Comparison of ENCODE assay signal across 10 mouse cellular contexts in genomic region chr1:69466534-69467275, GRCm38 (mm10).
DNase-seq lines count a peak whose midpoint lies in the region; ATAC-seq lines count a peak whose summit lies in the region.
"Had no signal": no experiment of that assay in that cellular context is flagged by ENCODE, and none has a peak within 500 bp of the region (broad histone marks: within the 10 kb centered on the region; RNA-seq: fewer than 3 reads in every experiment).

No protein-coding gene starts in this region.

- no peaks in the 10 kb centered on the region for H3K9me3 ChIP-seq in forebrain, embryonic 11.5 days (ENCODE audit: control insufficient read depth, low read length)
- no peaks in the 10 kb centered on the region for H3K9me3 ChIP-seq in forebrain, embryonic 12.5 days
- no peaks in the 10 kb centered on the region for H3K9me3 ChIP-seq in kidney, embryonic 16.5 days (ENCODE audit: low read length)
- H3K9me3 ChIP-seq in limb, embryonic 12.5 days: no peaks in the 10 kb centered on the region
- H3K9me3 ChIP-seq: G1E had no signal

- WGBS in forebrain, embryonic 11.5 days: 16% methylated on average over 5 of the region's 5 CpGs
- 12% methylated on average over 5 of the region's 5 CpGs for WGBS in forebrain, embryonic 12.5 days
- WGBS in kidney, embryonic 16.5 days: 12% methylated on average over 5 of the region's 5 CpGs
- 3% methylated on average over 5 of the region's 5 CpGs for WGBS in limb, embryonic 12.5 days

- no peak overlapping the region for H3K4me2 ChIP-seq in forebrain, embryonic 11.5 days (ENCODE audit: low read depth, low read length, severe bottlenecking)
- H3K4me2 ChIP-seq in forebrain, embryonic 12.5 days: no peak overlapping the region
- H3K4me2 ChIP-seq in kidney, embryonic 16.5 days (replicated peaks; ENCODE audit: low read depth, low read length): no peak overlapping the region
- no peak overlapping the region for H3K4me2 ChIP-seq in limb, embryonic 12.5 days

- no peak for DNase-seq in forebrain, embryonic 11.5 days (ENCODE audit: low spot score)
- no peak for DNase-seq in kidney, adult 8-10 months
- DNase-seq in embryo, embryonic 9.5 days (ENCODE audit: extremely low spot score): peak; percentile 29
- DNase-seq in right cerebral cortex, postnatal 14 days: no peak
- DNase-seq in frontal cortex, adult 2 months (ENCODE audit: extremely low spot score in 1 of 2, low spot score in 1 of 2): no peak
- DNase-seq: lung, postnatal 10 days had no signal

- H3K9ac ChIP-seq in forebrain, embryonic 11.5 days (ENCODE audit: low read length): no peak overlapping the region
- no peak overlapping the region for H3K9ac ChIP-seq in forebrain, embryonic 12.5 days
- no peak overlapping the region for H3K9ac ChIP-seq in kidney, embryonic 16.5 days (replicated peaks; ENCODE audit: low read length)
- H3K9ac ChIP-seq in limb, embryonic 12.5 days (replicated peaks): no peak overlapping the region

- ATAC-seq in forebrain, embryonic 11.5 days (replicated peaks; ENCODE audit: low FRiP score): 0 out of 2 replicates have a peak, but pooled peaks have one; percentile 15
- ATAC-seq in forebrain, embryonic 12.5 days (ENCODE audit: low FRiP score): no peak
- ATAC-seq in kidney, embryonic 16.5 days (ENCODE audit: low FRiP score, low TSS enrichment): peak; percentile 69
- peak; percentile 82; the same call in 1 of the 2 replicates for ATAC-seq in limb, embryonic 12.5 days (ENCODE audit: insufficient number of reproducible peaks, insufficient read depth, low FRiP score, low TSS enrichment, low read depth)

- H3K4me3 ChIP-seq in forebrain, embryonic 11.5 days (ENCODE audit: low read depth, low read length): no peak overlapping the region
- H3K4me3 ChIP-seq in forebrain, embryonic 12.5 days (replicated peaks): no peak overlapping the region
- no peak overlapping the region for H3K4me3 ChIP-seq in kidney, embryonic 16.5 days (ENCODE audit: low read length)
- no peak overlapping the region for H3K4me3 ChIP-seq in limb, embryonic 12.5 days (replicated peaks)

- no peaks in the 10 kb centered on the region for H3K36me3 ChIP-seq in forebrain, embryonic 11.5 days (ENCODE audit: control insufficient read depth, insufficient read depth, low read length)
- H3K36me3 ChIP-seq in forebrain, embryonic 12.5 days (replicated peaks): no peaks in the 10 kb centered on the region
- no peaks in the 10 kb centered on the region for H3K36me3 ChIP-seq in kidney, embryonic 16.5 days (ENCODE audit: insufficient read depth, low read length)
- no peaks in the 10 kb centered on the region for H3K36me3 ChIP-seq in limb, embryonic 12.5 days
- H3K36me3 ChIP-seq: G1E had no signal

- H3K4me1 ChIP-seq in forebrain, embryonic 11.5 days (replicated peaks; ENCODE audit: control insufficient read depth, insufficient read depth, low read length): no peaks in the 10 kb centered on the region
- peaks cover 6% of the 10 kb centered on the region; the same call in 1 of the 2 replicates for H3K4me1 ChIP-seq in forebrain, embryonic 12.5 days
- H3K4me1 ChIP-seq in kidney, embryonic 16.5 days (ENCODE audit: insufficient read depth, low read length): peaks cover 8% of the 10 kb centered on the region
- peaks cover 14% of the 10 kb centered on the region for H3K4me1 ChIP-seq in limb, embryonic 12.5 days (replicated peaks)

- no peak overlapping the region for H3K27ac ChIP-seq in forebrain, embryonic 11.5 days (ENCODE audit: low read depth, low read length)
- no peak overlapping the region for H3K27ac ChIP-seq in forebrain, embryonic 12.5 days
- H3K27ac ChIP-seq in kidney, embryonic 16.5 days (ENCODE audit: low read length): peak overlapping the region; percentile 61
- no peak overlapping the region for H3K27ac ChIP-seq in limb, embryonic 12.5 days

- no peaks in the 10 kb centered on the region for H3K27me3 ChIP-seq in forebrain, embryonic 11.5 days (ENCODE audit: control insufficient read depth, insufficient read depth, low read length)
- no peaks in the 10 kb centered on the region for H3K27me3 ChIP-seq in forebrain, embryonic 12.5 days
- H3K27me3 ChIP-seq in kidney, embryonic 16.5 days (ENCODE audit: insufficient read depth, low read length): no peaks in the 10 kb centered on the region
- 0 out of 2 replicates have a peak, but pooled peaks cover 4% of the 10 kb centered on the region for H3K27me3 ChIP-seq in limb, embryonic 12.5 days
